Mouse (Mus musculus): ENCODE measurements around the gene Dusp22. TPM values are rescaled to one million over a fixed set of nuclear protein-coding genes. Genes with fewer than 3 reads are reported as not detected.

Gene Dusp22
- polyA plus RNA-seq, 1 experiment from 2014 or later = 19.5 TPM

DNA sequence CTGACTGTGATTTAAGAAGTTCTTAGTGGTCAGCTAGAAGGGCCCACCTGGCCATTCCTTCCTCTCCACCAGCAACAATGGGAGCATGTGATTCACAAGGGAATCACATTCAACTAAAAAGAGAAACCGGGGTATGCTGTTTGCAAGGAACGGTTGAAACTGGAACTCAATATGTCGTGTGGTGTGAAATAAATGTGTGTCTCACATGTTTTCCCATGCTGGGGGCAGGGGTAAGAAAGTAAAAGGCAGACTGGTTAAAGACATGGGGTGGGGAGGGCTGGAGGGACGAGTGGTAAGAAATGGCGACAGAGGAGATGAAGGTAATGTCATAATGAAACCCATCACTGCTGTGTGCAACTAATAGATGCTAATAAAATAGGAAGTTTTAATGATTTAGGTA lies 87.3 kb downstream of the Dusp22 start:
- ATAC-seq (ENCODE audit: insufficient read depth, low FRiP score, low TSS enrichment) (no peak), DNase-seq (ENCODE audit: low spot score) (no peak)
- no peaks in the 10 kb centered on the region for H3K9me3 ChIP-seq (ENCODE audit: control insufficient read depth, low read length)
- no peak overlapping the region for H3K4me3 ChIP-seq (ENCODE audit: low read depth, low read length)
- WGBS = 83% methylated on average over 5 of the region's 5 CpGs
- no peaks in the 10 kb centered on the region for H3K36me3 ChIP-seq (ENCODE audit: control insufficient read depth, insufficient read depth, low read length)
- H3K4me1 ChIP-seq (ENCODE audit: control insufficient read depth, insufficient read depth, low read length) = no peaks in the 10 kb centered on the region
- H3K27me3 ChIP-seq (ENCODE audit: control insufficient read depth, insufficient read depth, low read length) = peaks cover 32% of the 10 kb centered on the region
- no peak overlapping the region for H3K27ac ChIP-seq (ENCODE audit: low read depth, low read length)
- H3K9ac ChIP-seq (ENCODE audit: low read length) = no peak overlapping the region
- H3K4me2 ChIP-seq (ENCODE audit: low read depth) = no peak overlapping the region

DNA sequence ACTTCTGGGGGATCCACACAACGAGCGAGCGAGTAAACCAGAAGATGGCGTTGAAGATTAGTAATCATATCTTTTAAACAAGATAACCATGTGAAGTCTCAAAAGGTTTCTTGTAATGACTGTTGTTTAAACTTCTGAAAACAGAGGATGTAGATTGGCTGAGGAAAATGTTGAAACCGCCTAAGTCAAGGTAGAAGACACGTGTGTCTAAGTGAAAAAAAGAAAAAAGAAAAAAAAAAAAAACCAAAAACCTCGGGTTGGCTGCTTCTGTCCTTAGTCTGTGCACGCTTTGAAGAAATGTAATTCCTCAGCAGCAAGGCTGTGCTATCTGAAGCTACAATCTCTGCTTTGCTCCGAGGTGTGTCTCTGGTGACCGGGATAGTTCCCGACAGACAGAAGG lies 87.7 kb downstream of the Dusp22 start:
- Histone ChIP-seq H3K27me3 (ENCODE audit: control insufficient read depth, insufficient read depth, low read length) (peaks cover 32% of the 10 kb centered on the region), H3K9me3 (ENCODE audit: control insufficient read depth, low read length) (no peaks in the 10 kb centered on the region), H3K36me3 (ENCODE audit: control insufficient read depth, insufficient read depth, low read length) (no peaks in the 10 kb centered on the region), H3K4me1 (ENCODE audit: control insufficient read depth, insufficient read depth, low read length) (no peaks in the 10 kb centered on the region), H3K9ac (ENCODE audit: low read length) (no peak overlapping the region), H3K4me3 (ENCODE audit: low read depth, low read length) (no peak overlapping the region), H3K4me2 (ENCODE audit: low read depth) (no peak overlapping the region), H3K27ac (ENCODE audit: low read depth, low read length) (no peak overlapping the region)
- ATAC-seq (ENCODE audit: insufficient read depth, low FRiP score, low TSS enrichment) (no peak), DNase-seq (ENCODE audit: low spot score) (no peak)
- 80% methylated on average over 11 of the region's 11 CpGs for WGBS

DNA sequence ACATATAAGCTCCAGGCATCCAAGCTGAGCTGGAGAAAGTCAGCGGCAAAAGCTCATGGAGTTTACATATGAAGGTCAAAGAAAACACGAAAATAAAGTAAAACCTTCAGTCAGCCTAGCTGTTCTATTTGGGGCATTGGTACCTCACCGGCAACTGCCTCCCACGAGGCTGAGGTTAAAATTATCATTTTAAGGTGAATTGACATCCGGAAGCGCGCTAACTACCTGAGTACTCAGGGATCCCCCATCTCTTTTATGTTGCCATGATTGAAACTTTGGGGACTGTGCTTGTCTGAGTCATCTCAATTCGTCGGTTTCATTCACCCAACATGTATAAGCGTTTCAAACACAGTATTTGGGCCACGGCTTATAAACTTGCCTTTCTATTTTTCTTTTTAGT lies 88.5 kb downstream of the Dusp22 start:
- H3K4me1 ChIP-seq (ENCODE audit: control insufficient read depth, insufficient read depth, low read length) = no peaks in the 10 kb centered on the region
- H3K9me3 ChIP-seq (ENCODE audit: control insufficient read depth, low read length) = no peaks in the 10 kb centered on the region
- H3K27me3 ChIP-seq (ENCODE audit: control insufficient read depth, insufficient read depth, low read length) = peaks cover 35% of the 10 kb centered on the region
- ATAC-seq (ENCODE audit: insufficient read depth, low FRiP score, low TSS enrichment) (no peak), DNase-seq (ENCODE audit: low spot score) (no peak)
- no peak overlapping the region for H3K27ac ChIP-seq (ENCODE audit: low read depth, low read length)
- no peak overlapping the region for H3K4me2 ChIP-seq (ENCODE audit: low read depth)
- no peaks in the 10 kb centered on the region for H3K36me3 ChIP-seq (ENCODE audit: control insufficient read depth, insufficient read depth, low read length)
- no peak overlapping the region for H3K9ac ChIP-seq (ENCODE audit: low read length)
- 53% methylated on average over 11 of the region's 11 CpGs for WGBS
- H3K4me3 ChIP-seq (ENCODE audit: low read depth, low read length) = no peak overlapping the region

DNA sequence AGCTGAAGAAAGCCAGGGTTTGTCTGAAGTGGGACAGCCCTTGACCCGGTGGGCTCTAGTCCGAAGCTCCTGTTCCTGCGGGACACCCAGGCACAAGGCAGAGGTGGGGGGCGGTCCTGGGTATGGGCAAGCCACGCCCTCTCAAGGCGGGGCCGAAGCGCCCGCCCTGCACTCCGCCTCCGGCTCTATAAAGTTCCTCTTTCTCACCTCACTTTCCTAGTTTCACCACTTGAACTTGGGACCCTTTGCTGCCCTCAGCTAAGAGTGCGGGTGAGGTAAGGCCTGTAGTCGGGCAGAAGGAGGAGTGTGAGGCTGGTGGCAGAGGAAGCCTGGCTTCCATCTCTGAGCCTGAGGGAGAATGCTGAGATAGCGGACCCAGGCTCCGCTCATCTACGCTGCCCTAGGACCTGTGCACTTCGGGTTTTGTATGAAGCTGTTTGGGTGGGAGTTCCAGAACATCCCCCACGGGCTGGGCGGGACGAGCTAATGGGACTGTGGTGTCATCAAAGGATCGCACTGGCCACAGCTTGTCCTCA lies 89.3 kb downstream of the Dusp22 start, which contains the start of gene Irf4:
Gene Irf4, plus strand, starts transcription at position 206 of the 536 bp plus-strand sequence.
- ATAC-seq (ENCODE audit: insufficient read depth, low FRiP score, low TSS enrichment) (peak; percentile 82), DNase-seq (ENCODE audit: low spot score) (peak; percentile 48)
- Histone ChIP-seq H3K4me1 (ENCODE audit: control insufficient read depth, insufficient read depth, low read length) (no peaks in the 10 kb centered on the region), H3K9me3 (ENCODE audit: control insufficient read depth, low read length) (no peaks in the 10 kb centered on the region), H3K36me3 (ENCODE audit: control insufficient read depth, insufficient read depth, low read length) (no peaks in the 10 kb centered on the region), H3K4me2 (ENCODE audit: low read depth) (peak within 1 kb of the TSS; percentile 76), H3K27me3 (ENCODE audit: control insufficient read depth, insufficient read depth, low read length) (peaks cover 35% of the 10 kb centered on the region), H3K9ac (ENCODE audit: low read length) (no peak within 1 kb of the TSS), H3K27ac (ENCODE audit: low read depth, low read length) (no peak within 1 kb of the TSS), H3K4me3 (ENCODE audit: low read depth, low read length) (peak within 1 kb of the TSS; percentile 33)
- under 1% methylated on average over 21 of the region's 21 CpGs for WGBS

DNA sequence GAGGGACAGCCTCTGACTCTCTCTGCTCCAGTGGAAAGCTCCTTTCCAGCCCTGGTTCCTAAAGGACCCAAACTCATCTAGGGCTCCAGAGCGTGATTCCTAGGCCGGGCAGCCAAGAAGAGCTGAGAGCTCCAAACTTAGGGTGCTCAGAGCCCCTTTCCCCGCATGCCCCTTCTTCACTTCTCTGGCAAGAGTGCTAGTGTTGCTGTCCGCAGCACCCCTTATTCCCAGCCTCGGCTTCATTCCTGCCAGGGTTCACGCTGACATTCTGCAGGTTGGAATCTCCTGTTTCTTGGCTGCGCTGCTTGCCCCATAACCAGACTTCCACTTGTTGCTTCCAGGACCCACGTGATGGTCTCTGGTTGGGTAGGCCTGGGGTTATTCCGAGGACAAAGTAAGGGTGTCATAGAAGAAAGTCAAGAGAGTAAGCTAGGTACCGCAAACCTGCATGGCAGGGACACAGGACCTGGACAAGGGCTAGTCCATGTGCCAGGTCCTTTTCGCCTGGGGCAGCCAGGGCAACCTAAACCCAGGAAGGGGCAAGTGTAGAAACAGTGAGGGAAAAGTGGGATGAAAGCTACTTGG lies 89.8 kb downstream of the Dusp22 start:
- Histone ChIP-seq H3K4me3 (ENCODE audit: low read depth, low read length) (peak overlapping the region; percentile 33), H3K36me3 (ENCODE audit: control insufficient read depth, insufficient read depth, low read length) (no peaks in the 10 kb centered on the region), H3K4me1 (ENCODE audit: control insufficient read depth, insufficient read depth, low read length) (no peaks in the 10 kb centered on the region), H3K27me3 (ENCODE audit: control insufficient read depth, insufficient read depth, low read length) (peaks cover 35% of the 10 kb centered on the region), H3K9ac (ENCODE audit: low read length) (no peak overlapping the region), H3K4me2 (ENCODE audit: low read depth) (peak overlapping the region; percentile 76), H3K9me3 (ENCODE audit: control insufficient read depth, low read length) (no peaks in the 10 kb centered on the region), H3K27ac (ENCODE audit: low read depth, low read length) (no peak overlapping the region)
- 3% methylated on average over 11 of the region's 11 CpGs for WGBS
- ATAC-seq (ENCODE audit: insufficient read depth, low FRiP score, low TSS enrichment) (peak; percentile 26), DNase-seq (ENCODE audit: low spot score) (peak; percentile 23)

DNA sequence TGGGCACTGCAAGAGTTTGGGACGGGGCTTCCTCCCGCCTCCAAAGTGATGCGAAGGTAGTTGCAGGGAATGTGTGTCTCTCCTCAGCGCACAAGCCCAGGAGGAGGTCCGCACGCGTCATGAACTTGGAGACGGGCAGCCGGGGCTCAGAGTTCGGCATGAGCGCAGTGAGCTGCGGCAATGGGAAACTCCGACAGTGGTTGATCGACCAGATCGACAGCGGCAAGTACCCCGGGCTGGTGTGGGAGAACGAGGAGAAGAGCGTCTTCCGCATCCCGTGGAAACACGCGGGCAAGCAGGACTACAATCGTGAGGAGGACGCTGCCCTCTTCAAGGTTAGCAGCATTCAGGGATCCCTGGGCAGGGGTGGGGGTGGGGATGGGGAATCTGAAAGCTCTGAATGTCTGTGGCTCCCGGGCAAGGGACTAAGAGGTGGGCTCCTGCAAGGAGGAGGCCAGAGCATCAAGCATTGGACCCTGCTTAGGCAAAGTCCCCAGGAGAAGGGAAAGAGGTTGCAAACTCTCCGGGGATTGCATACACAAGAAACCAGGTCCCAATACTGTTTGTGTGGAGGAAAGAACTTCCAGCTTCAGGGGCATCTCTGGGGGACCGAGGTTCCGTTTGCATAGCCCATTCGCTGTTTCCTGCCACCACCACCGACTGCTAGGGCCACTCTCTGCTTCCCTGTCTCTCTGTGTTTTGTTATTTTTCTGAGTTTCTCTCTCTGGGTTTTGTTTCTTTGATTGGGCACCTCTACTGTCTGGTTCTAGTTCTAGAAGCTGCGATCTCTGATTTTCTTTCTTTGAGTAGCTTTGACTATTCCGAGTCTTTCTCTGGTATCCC lies 90.9 kb downstream of the Dusp22 start:
- ATAC-seq (ENCODE audit: insufficient read depth, low FRiP score, low TSS enrichment) (no peak), DNase-seq (ENCODE audit: low spot score) (peak; percentile 60)
- Histone ChIP-seq H3K27ac (ENCODE audit: low read depth, low read length) (no peak overlapping the region), H3K4me3 (ENCODE audit: low read depth, low read length) (peak overlapping the region; percentile 26), H3K4me1 (ENCODE audit: control insufficient read depth, insufficient read depth, low read length) (no peaks in the 10 kb centered on the region), H3K9me3 (ENCODE audit: control insufficient read depth, low read length) (no peaks in the 10 kb centered on the region), H3K36me3 (ENCODE audit: control insufficient read depth, insufficient read depth, low read length) (no peaks in the 10 kb centered on the region), H3K27me3 (ENCODE audit: control insufficient read depth, insufficient read depth, low read length) (peaks cover 35% of the 10 kb centered on the region), H3K4me2 (ENCODE audit: low read depth) (peak overlapping the region; percentile 45), H3K9ac (ENCODE audit: low read length) (no peak overlapping the region)
- WGBS = 5% methylated on average over 33 of the region's 33 CpGs

DNA sequence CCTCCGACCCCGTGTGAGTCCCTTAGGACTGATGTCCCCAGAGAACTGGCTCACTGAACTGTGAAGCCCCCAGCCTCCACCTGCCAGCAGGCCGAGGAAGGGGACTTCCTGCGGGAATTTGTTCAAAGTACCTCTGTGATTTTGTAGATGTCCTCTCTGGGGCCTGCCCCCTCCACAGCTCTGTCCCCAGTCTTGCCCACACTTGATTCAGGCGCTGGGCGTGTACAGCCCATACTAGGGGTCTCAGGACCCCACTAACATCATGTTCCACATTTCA lies 91.4 kb downstream of the Dusp22 start:
- WGBS = 24% methylated on average over 6 of the region's 6 CpGs
- Histone ChIP-seq H3K4me1 (ENCODE audit: control insufficient read depth, insufficient read depth, low read length) (no peaks in the 10 kb centered on the region), H3K27ac (ENCODE audit: low read depth, low read length) (no peak overlapping the region), H3K27me3 (ENCODE audit: control insufficient read depth, insufficient read depth, low read length) (peaks cover 35% of the 10 kb centered on the region), H3K9ac (ENCODE audit: low read length) (no peak overlapping the region), H3K4me2 (ENCODE audit: low read depth) (no peak overlapping the region), H3K4me3 (ENCODE audit: low read depth, low read length) (no peak overlapping the region), H3K36me3 (ENCODE audit: control insufficient read depth, insufficient read depth, low read length) (no peaks in the 10 kb centered on the region), H3K9me3 (ENCODE audit: control insufficient read depth, low read length) (no peaks in the 10 kb centered on the region)
- ATAC-seq (ENCODE audit: insufficient read depth, low FRiP score, low TSS enrichment) (no peak), DNase-seq (ENCODE audit: low spot score) (no peak)

DNA sequence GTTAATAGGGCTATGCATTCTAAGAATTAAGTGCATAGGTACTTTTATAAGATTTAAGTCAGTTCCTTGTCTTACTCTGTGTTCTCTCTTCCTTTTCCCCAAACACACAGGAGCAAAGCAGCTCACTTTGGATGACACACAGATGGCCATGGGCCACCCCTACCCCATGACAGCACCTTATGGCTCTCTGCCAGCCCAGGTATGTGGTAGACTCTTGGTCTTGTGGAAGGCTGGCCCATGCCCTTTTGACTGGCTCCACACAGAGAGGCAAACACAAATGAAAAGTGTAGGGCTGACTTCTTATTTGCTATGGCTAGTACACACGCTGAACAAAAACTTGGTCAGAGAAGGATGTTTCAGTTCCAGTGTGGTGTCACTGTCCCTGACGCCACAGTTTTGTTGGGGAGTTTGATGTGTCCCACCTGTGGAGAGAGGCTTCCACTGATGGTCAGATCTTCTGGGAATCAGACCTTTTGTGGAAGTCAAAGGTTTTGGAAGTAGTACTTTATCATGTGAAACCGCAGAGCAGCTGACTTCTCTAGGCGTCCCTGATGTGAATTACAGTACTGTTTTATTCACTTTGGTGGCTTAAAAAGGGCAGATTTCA lies 92.9 kb downstream of the Dusp22 start:
- ATAC-seq (ENCODE audit: insufficient read depth, low FRiP score, low TSS enrichment) (no peak), DNase-seq (ENCODE audit: low spot score) (no peak)
- Histone ChIP-seq H3K27me3 (ENCODE audit: control insufficient read depth, insufficient read depth, low read length) (peaks cover 35% of the 10 kb centered on the region), H3K9ac (ENCODE audit: low read length) (no peak overlapping the region), H3K4me2 (ENCODE audit: low read depth) (no peak overlapping the region), H3K36me3 (ENCODE audit: control insufficient read depth, insufficient read depth, low read length) (no peaks in the 10 kb centered on the region), H3K4me1 (ENCODE audit: control insufficient read depth, insufficient read depth, low read length) (no peaks in the 10 kb centered on the region), H3K4me3 (ENCODE audit: low read depth, low read length) (no peak overlapping the region), H3K27ac (ENCODE audit: low read depth, low read length) (no peak overlapping the region), H3K9me3 (ENCODE audit: control insufficient read depth, low read length) (no peaks in the 10 kb centered on the region)
- 81% methylated on average over 4 of the region's 4 CpGs for WGBS

All from neural tube, embryonic 11.5 days (tissue).